Mouse (Mus musculus): ENCODE results near the gene Ahcyl2. TPM values are rescaled to one million over a fixed set of nuclear protein-coding genes. Genes with fewer than 3 reads are reported as not detected.

The Ahcyl2 gene
- polyA plus RNA-seq, 1 experiment from 2014 or later, result 19.4 TPM

DNA sequence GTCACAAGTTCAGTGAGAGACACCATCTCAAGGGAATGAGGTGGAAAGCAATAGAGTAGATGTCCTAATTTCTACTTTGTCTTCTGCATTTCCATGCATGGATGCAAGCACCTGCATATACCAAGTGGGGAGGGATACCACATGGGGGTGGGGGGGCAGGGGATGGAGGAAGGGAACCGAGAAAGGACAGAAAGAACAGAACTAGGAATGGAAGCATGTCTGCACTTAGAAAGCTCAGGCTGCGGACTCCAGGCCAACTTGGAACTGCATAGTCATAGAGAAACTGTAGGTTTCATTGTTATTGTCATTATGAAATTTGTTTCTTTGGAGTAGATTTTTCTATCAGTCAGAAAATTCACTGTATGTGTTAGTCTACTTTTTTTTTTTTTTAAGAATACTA is 69.8 kb downstream of the Ahcyl2 start:
- Histone ChIP-seq H3K4me3 (replicated peaks) (no peak overlapping the region), H3K4me1 (no peaks in the 10 kb centered on the region), H3K4me2 (no peak overlapping the region), H3K27me3 (replicated peaks) (no peaks in the 10 kb centered on the region), H3K9me3 (replicated peaks) (no peaks in the 10 kb centered on the region), H3K27ac (replicated peaks) (no peak overlapping the region), H3K36me3 (no peaks in the 10 kb centered on the region), H3K9ac (replicated peaks) (no peak overlapping the region)
- 93% methylated on average over 2 of the region's 2 CpGs for WGBS
- ATAC-seq (ENCODE audit: low FRiP score), result no peak

DNA sequence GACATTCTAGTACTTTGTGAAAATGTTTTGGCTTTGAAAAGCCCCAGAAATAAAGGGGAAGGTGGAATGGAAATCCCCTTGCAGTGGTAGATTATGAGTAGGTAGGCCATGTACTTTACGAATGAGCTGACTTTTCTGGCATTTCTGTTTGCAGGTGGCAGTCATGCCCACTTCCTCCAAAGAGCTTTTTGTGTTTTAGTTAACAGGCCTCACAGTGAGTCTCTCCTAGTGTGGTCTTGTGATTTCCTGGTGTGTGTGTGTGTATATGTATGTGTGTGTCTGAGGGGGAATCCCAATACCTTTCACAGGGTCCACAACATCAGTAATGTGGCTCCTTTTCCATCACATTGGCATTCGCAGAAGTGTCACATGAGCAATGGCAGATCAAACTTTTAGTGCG is 70.7 kb downstream of the Ahcyl2 start:
- no peaks in the 10 kb centered on the region for H3K27me3 ChIP-seq (replicated peaks)
- no peak overlapping the region for H3K9ac ChIP-seq (replicated peaks)
- no peak overlapping the region for H3K4me2 ChIP-seq
- no peaks in the 10 kb centered on the region for H3K36me3 ChIP-seq
- no peak overlapping the region for H3K27ac ChIP-seq (replicated peaks)
- 93% methylated on average over 3 of the region's 3 CpGs for WGBS
- ATAC-seq (ENCODE audit: low FRiP score), result no peak
- no peaks in the 10 kb centered on the region for H3K4me1 ChIP-seq
- H3K4me3 ChIP-seq (replicated peaks), result no peak overlapping the region
- no peaks in the 10 kb centered on the region for H3K9me3 ChIP-seq (replicated peaks)

DNA sequence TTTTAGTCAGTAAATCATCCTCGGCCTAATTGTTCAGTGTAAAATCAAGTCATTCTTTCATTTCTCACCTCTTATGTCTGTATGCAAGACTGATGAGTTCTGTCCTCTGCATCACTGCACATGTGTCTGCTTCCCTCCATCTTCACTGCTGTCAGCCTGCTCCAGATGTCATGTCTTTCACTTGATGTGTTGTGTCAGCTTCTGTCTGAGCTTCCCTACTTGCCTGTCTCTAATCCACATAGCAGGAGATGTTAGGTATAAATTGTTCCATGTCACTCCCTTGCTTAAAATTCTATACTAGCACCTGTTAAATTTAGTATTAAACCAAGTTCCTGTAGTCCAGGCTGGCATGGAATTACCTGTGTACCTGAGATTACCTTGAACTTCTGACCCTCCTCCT is 72.2 kb downstream of the Ahcyl2 start:
- no peak overlapping the region for H3K9ac ChIP-seq (replicated peaks)
- H3K4me2 ChIP-seq, result no peak overlapping the region
- H3K27ac ChIP-seq (replicated peaks), result no peak overlapping the region
- no peak overlapping the region for H3K4me3 ChIP-seq (replicated peaks)
- no peaks in the 10 kb centered on the region for H3K9me3 ChIP-seq (replicated peaks)
- H3K27me3 ChIP-seq (replicated peaks), result no peaks in the 10 kb centered on the region
- no peaks in the 10 kb centered on the region for H3K4me1 ChIP-seq
- WGBS, result 97% methylated on average over 1 of the region's 1 CpGs
- no peaks in the 10 kb centered on the region for H3K36me3 ChIP-seq
- no peak for ATAC-seq (ENCODE audit: low FRiP score)

DNA sequence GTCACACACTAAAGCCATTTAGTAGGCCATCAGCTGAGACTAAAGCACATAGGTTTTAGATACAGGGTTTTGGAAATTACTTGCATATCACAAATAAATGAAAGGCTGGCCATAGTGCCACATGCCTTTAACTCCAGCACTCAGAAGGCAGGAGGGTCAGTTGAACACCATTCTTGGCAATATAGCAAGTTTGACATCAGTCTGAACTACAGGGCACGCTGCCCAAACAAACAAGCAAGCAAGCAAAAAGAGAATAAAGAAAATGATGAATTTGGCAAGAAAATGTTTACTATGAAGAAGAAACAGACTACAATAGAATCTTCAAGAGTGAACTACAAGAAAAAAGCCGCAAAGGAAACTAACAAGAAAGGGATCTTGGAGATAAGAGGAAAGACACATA is 73.7 kb downstream of the Ahcyl2 start:
- Histone ChIP-seq H3K27me3 (replicated peaks) (no peaks in the 10 kb centered on the region), H3K4me3 (replicated peaks) (no peak overlapping the region), H3K9me3 (replicated peaks) (no peaks in the 10 kb centered on the region), H3K9ac (replicated peaks) (no peak overlapping the region), H3K27ac (replicated peaks) (no peak overlapping the region), H3K4me1 (no peaks in the 10 kb centered on the region), H3K4me2 (no peak overlapping the region), H3K36me3 (no peaks in the 10 kb centered on the region)
- WGBS, result 100% methylated on average over 2 of the region's 2 CpGs
- no peak for ATAC-seq (ENCODE audit: low FRiP score)

DNA sequence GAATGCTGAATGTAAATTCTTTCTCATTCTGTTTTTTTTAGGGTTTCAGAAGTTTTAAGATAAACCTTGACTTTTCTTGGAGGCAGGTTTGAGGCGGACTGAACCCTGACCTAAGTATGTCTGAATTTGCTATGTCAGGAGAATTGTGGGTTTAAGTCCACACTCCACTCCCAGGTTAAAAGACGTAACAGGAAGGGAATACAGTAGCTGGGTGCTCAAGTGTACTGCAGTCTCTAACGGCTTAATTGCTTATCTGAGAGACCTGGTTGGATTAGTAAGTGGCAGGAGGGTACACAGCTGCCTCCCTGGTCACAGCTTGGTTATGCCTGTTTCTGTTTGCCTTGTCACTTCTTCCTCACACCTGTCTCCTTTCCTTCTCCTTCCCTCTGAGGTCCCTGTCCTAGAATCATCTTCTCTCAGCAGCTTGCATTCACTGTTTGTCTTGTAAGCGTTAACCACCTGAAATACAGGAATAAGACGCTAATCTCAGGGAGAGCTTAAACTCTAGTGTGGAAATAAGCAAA is 79.9 kb downstream of the Ahcyl2 start:
- Histone ChIP-seq H3K4me2 (no peak overlapping the region), H3K36me3 (no peaks in the 10 kb centered on the region), H3K27me3 (replicated peaks) (no peaks in the 10 kb centered on the region), H3K27ac (replicated peaks) (no peak overlapping the region), H3K9me3 (replicated peaks) (no peaks in the 10 kb centered on the region), H3K4me3 (replicated peaks) (no peak overlapping the region), H3K9ac (replicated peaks) (no peak overlapping the region), H3K4me1 (no peaks in the 10 kb centered on the region)
- ATAC-seq (ENCODE audit: low FRiP score), result no peak
- WGBS, result 82% methylated on average over 5 of the region's 5 CpGs

DNA sequence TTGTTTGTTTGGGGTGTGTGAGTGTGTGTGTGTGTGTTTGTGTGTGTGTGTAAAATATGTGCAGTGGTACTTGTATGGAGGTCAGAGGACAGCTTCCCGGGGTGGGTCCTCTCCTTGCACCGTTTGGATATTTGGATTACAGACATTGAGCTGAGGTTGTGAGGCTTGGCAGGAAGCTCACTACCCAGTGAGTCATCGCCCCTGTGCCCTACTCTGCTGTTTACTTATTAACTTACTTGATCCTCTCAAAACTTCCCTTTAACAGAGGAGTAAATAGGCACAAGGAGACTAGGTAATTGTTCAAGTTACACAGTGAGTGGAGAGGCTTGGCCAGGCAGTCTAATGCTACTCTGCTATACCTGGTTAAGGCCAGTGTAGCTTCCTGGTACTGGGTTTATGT is 81.0 kb downstream of the Ahcyl2 start:
- H3K4me3 ChIP-seq (replicated peaks), result no peak overlapping the region
- H3K9ac ChIP-seq (replicated peaks), result no peak overlapping the region
- no peak for ATAC-seq (ENCODE audit: low FRiP score)
- H3K27ac ChIP-seq (replicated peaks), result no peak overlapping the region
- peaks cover 5% of the 10 kb centered on the region; the same call in 1 of the 2 replicates for H3K4me1 ChIP-seq
- no peak overlapping the region for H3K4me2 ChIP-seq
- no peaks in the 10 kb centered on the region for H3K27me3 ChIP-seq (replicated peaks)
- no peaks in the 10 kb centered on the region for H3K36me3 ChIP-seq
- 63% methylated on average over 3 of the region's 3 CpGs for WGBS
- no peaks in the 10 kb centered on the region for H3K9me3 ChIP-seq (replicated peaks)

DNA sequence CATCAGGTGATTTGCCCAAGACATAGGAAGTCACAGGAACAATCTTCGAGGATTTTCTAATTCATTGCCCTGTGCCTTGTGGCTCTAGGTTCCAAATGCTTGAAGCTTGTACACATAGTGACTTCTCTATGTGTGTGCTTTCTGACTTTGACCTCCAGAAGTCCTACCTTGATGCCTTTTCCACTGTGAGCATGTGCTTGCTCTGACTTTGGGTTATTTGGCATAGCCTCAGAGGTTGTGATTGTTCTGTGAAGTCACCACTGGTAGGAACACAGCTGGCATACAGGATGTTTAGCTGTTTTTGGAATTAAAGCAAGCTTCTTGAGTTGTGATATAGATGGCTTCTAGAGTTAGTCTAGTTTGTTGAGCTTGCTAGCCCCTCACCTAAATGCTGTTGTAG is 82.3 kb downstream of the Ahcyl2 start:
- H3K36me3 ChIP-seq, result no peaks in the 10 kb centered on the region
- H3K9ac ChIP-seq (replicated peaks), result no peak overlapping the region
- H3K27ac ChIP-seq (replicated peaks), result no peak overlapping the region
- peaks cover 5% of the 10 kb centered on the region; the same call in 1 of the 2 replicates for H3K4me1 ChIP-seq
- ATAC-seq (ENCODE audit: low FRiP score), result no peak
- H3K4me2 ChIP-seq, result no peak overlapping the region
- 90% methylated on average over 1 of the region's 1 CpGs for WGBS
- H3K9me3 ChIP-seq (replicated peaks), result no peaks in the 10 kb centered on the region
- no peaks in the 10 kb centered on the region for H3K27me3 ChIP-seq (replicated peaks)
- H3K4me3 ChIP-seq (replicated peaks), result no peak overlapping the region

DNA sequence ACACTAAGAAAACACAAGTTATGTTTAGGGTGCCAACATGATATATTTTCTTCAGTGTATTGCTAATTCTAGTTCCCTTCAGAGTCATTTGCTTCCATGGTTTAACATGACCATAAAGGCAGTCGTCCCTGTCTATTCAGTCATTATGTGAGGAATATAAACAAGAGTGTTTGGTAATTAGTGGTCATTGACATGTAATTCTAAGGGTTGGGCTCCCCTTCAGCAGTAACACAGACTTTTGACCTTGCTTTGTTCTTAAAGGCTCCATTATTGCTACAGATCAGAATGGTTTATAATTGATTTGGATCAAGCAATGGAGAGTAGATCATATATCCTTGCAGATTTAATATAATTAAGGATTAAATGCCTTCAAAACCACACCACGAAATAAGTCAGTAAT is 82.9 kb downstream of the Ahcyl2 start:
- Histone ChIP-seq H3K27me3 (replicated peaks) (no peaks in the 10 kb centered on the region), H3K9me3 (replicated peaks) (no peaks in the 10 kb centered on the region), H3K9ac (replicated peaks) (no peak overlapping the region), H3K4me1 (peaks cover 5% of the 10 kb centered on the region; the same call in 1 of the 2 replicates), H3K4me3 (replicated peaks) (no peak overlapping the region), H3K27ac (replicated peaks) (no peak overlapping the region), H3K36me3 (no peaks in the 10 kb centered on the region), H3K4me2 (no peak overlapping the region)
- WGBS, result 46% methylated on average over 2 of the region's 2 CpGs
- no peak for ATAC-seq (ENCODE audit: low FRiP score)

DNA sequence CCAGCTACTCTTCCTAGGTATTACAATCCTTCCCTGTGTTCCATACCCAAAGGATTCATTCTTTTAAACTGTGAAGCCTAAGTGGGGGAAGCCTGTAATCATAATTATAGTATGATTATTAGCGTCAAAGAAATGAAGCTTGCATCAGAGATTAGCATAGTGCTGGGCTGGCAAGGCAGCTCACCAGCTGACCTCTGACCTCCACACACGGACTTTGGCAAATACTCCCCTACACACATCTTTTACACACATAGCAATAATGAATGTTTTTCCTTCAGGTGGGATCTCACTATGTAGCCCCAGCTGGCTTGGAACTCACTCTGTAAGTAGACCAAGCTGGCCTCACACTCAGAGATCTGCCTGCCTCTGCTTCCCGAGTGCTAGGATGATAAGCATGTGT is 84.1 kb downstream of the Ahcyl2 start:
- WGBS, result 86% methylated on average over 3 of the region's 3 CpGs
- H3K36me3 ChIP-seq, result no peaks in the 10 kb centered on the region
- H3K27me3 ChIP-seq (replicated peaks), result no peaks in the 10 kb centered on the region
- no peak overlapping the region for H3K4me2 ChIP-seq
- H3K4me1 ChIP-seq, result peaks cover 8% of the 10 kb centered on the region; the same call in 1 of the 2 replicates
- H3K9ac ChIP-seq (replicated peaks), result no peak overlapping the region
- H3K27ac ChIP-seq (replicated peaks), result no peak overlapping the region
- no peaks in the 10 kb centered on the region for H3K9me3 ChIP-seq (replicated peaks)
- no peak overlapping the region for H3K4me3 ChIP-seq (replicated peaks)
- ATAC-seq (ENCODE audit: low FRiP score), result no peak

DNA sequence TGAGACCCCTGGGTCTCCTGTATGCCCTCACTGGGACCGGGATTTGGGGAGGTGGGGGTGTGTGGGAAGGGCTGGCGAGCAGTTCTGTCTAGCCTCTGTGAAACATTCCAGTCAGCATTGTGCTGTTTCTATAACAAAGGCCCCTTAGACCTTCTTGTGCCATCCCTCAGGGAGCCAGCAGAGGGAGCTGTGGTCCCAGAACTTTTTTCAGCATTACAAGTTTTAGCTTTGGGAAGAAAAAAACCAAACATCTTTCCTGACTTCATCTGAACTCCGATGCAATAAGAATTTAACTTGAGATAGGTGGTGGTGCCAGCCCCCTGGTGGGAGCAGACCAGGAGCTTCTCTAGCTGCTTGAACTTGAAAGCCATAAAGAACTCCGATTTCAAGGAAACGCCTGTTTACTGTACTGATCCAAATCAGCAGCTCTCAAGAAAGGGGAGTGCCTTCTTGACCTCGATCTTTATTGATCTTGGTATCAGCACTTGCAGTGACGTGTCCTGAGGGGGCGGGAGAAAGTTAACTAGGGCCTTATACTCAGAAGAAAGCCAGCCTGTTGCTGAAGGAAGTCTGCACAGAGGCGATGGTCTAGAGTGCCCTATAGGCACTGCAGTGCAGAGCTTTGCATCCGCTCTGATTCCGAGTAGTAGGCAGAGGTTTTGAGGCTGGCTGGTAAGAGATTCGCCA is 85.5 kb downstream of the Ahcyl2 start:
- no peak overlapping the region for H3K9ac ChIP-seq (replicated peaks)
- H3K9me3 ChIP-seq (replicated peaks), result no peaks in the 10 kb centered on the region
- ATAC-seq (ENCODE audit: low FRiP score), result peak; percentile 69; the same call in 1 of the 2 replicates
- WGBS, result 37% methylated on average over 12 of the region's 12 CpGs
- H3K27me3 ChIP-seq (replicated peaks), result no peaks in the 10 kb centered on the region
- H3K4me1 ChIP-seq, result peaks cover 8% of the 10 kb centered on the region; the same call in 1 of the 2 replicates
- no peak overlapping the region for H3K27ac ChIP-seq (replicated peaks)
- H3K36me3 ChIP-seq, result no peaks in the 10 kb centered on the region
- no peak overlapping the region for H3K4me3 ChIP-seq (replicated peaks)
- H3K4me2 ChIP-seq, result peak overlapping the region; percentile 38

DNA sequence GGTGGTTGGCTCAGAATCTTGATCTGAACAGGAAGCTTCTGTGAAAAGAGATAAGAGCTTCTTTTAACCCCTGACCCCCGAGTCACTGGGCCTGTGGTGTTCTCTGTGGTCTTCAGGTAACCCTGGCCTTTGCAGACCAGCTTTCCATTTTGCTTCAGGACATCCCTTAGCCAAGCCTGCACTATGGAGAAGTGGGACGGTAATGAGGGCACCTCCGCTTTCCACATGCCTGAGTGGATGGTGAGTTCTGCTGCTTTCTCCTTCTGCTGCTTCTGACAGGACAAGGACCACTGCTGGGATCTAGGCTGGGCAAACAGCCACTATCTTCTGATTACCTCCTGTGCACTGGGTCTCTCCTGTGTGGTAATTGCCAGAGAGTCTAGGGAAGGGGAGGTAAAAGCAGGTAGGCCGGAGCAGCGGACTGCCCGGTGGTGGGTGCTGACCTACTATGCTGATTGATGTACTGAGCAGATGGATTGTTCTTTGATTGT is 86.1 kb downstream of the Ahcyl2 start:
- no peak overlapping the region for H3K9ac ChIP-seq (replicated peaks)
- no peak overlapping the region for H3K27ac ChIP-seq (replicated peaks)
- no peak for ATAC-seq (ENCODE audit: low FRiP score)
- no peaks in the 10 kb centered on the region for H3K9me3 ChIP-seq (replicated peaks)
- WGBS, result 92% methylated on average over 6 of the region's 6 CpGs
- H3K36me3 ChIP-seq, result no peaks in the 10 kb centered on the region
- peaks cover 8% of the 10 kb centered on the region; the same call in 1 of the 2 replicates for H3K4me1 ChIP-seq
- H3K4me3 ChIP-seq (replicated peaks), result no peak overlapping the region
- H3K4me2 ChIP-seq, result no peak overlapping the region
- H3K27me3 ChIP-seq (replicated peaks), result no peaks in the 10 kb centered on the region

DNA sequence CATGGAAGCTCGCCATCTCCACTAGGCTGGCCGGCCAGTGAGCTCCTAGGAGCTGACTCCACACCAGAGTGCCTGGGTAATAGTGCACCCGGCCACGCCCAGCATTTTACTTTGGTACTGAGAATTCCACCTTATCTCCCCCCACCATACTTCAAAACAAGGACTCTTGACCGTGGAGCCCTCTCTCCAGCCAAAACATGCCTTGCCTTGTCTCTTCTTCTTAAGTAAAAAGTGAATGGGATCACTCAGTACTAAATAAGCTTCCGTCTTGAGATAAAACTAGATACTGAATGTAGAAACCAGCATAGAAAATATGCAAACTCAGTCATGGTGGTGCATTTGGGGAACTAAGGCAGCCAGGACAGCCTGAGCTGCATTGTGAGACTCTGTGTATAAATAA is 90.8 kb downstream of the Ahcyl2 start:
- H3K27me3 ChIP-seq (replicated peaks), result no peaks in the 10 kb centered on the region
- no peaks in the 10 kb centered on the region for H3K9me3 ChIP-seq (replicated peaks)
- H3K36me3 ChIP-seq, result no peaks in the 10 kb centered on the region
- no peak overlapping the region for H3K9ac ChIP-seq (replicated peaks)
- 85% methylated on average over 6 of the region's 6 CpGs for WGBS
- peaks cover 5% of the 10 kb centered on the region; the same call in 1 of the 2 replicates for H3K4me1 ChIP-seq
- no peak for ATAC-seq (ENCODE audit: low FRiP score)
- no peak overlapping the region for H3K4me2 ChIP-seq
- no peak overlapping the region for H3K27ac ChIP-seq (replicated peaks)
- H3K4me3 ChIP-seq (replicated peaks), result no peak overlapping the region

Measured in neural tube, embryonic 15.5 days (tissue).